Mouse (Mus musculus) hindlimb bud, embryonic 11.5 days (tissue): ENCODE results near the gene Cd247.
"Not testable (repeated sequence)": the region's sequence is repeated elsewhere in the genome, so short reads cannot be mapped to it uniquely, and the experiment has no call there.

Experiments used
- DNase-seq: peaks from one replicate; pipeline ENCODE4 v3.0.0-alpha.2; 2012; ENCODE audit warnings: low read depth, low spot score; ENCODE audit errors: extremely low spot score

Gene Cd247

GRCm38 (mm10) chr1:165788511-165788910 lies at the start of gene Cd247:
Cd247 (plus strand) TSS chr1:165788681.
- no peak for DNase-seq

GRCm38 (mm10) chr1:165738985-165739384 lies 49.5 kb upstream of the Cd247 start:
- no peak for DNase-seq

DNA sequence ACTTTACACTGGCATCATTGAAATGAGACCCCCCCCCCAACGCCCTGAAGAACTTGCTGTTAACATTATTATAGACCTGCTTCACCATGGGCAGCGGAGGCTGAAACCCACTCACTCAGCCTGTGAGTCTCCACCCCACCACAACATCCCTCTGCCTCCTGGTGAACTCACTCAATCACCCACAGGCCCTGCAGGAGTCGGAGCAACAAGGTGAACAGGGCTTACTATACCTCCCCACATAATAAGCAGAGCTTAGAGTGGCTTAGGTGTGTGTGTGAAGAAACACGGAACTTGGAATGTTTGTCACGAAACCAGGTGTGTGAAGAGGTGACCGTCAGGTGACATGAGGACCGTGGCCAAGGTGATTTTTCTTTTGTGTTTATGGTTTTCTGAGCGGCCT lies 46.5 kb upstream of the Cd247 start:
- no peak for DNase-seq

GRCm38 (mm10) chr1:165748053-165748452 lies 40.4 kb upstream of the Cd247 start:
- DNase-seq: no peak

GRCm38 (mm10) chr1:165751142-165751541 lies 37.3 kb upstream of the Cd247 start:
- DNase-seq: no peak

DNA sequence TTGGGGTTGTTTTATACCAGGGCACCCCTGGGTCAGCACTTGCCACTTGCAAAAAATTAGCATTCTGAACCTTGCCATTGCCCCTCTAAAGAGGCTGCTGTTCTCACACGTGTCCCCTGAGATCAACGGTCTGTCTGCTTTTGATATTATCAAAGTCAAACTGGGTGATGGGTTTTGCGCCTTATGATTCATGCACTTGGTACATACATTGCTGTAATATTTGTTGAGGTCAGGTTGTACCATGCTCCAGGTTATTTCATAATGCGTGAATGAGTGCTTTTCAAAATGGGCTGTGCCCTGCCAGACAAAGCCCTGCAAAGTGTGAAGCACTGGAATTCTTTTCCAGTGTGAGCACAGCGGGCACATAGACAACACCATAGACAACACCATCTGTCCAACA lies 36.6 kb upstream of the Cd247 start:
- no peak for DNase-seq

DNA sequence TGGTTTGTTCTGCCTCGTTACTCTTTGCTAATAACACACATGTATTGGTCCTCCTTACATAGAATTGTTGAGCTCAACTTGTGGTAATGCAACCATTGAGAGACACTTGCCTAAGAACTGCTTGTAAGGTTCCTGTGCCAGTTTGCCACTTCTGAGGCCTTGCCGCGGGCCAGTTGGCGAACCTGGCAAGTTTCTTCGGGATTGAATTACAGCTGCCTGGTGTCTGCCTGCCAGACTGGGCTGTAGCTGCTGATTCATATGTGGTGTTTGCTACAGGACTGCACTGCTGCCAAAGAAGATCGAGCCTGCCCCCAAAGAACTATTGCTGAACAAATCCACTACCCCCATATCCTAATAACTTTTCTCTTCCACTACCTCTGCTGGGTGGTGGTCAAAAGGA lies 34.3 kb upstream of the Cd247 start:
- no peak for DNase-seq

GRCm38 (mm10) chr1:165755194-165755593 lies 33.3 kb upstream of the Cd247 start:
- DNase-seq: no peak

- DNase-seq: no peak
Observed at GRCm38 (mm10) chr1:165761522-165762305, 26.8 kb upstream of the Cd247 start.

DNA sequence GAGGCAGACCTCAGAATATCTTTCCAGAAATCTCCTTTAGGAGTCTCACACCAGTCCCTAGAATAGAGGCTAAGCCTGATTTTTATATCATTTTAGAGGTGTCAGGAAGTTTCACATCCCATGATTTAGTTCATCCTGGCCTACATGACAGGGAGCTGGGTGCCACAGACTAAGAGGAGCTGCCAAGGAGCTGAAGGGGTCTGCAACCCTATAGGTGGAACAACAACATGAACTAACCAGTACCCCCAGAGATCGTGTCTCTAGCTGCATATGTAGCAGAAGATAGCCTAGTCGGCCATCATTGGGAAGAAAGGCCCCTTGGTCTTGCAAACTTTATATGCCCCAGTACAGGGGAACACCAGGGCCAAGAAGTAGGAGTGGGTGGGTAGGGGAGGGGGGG lies 26.0 kb upstream of the Cd247 start:
- DNase-seq: not testable (repeated sequence)

- no peak for DNase-seq
Observed at GRCm38 (mm10) chr1:165762914-165763634, 25.4 kb upstream of the Cd247 start.

DNA sequence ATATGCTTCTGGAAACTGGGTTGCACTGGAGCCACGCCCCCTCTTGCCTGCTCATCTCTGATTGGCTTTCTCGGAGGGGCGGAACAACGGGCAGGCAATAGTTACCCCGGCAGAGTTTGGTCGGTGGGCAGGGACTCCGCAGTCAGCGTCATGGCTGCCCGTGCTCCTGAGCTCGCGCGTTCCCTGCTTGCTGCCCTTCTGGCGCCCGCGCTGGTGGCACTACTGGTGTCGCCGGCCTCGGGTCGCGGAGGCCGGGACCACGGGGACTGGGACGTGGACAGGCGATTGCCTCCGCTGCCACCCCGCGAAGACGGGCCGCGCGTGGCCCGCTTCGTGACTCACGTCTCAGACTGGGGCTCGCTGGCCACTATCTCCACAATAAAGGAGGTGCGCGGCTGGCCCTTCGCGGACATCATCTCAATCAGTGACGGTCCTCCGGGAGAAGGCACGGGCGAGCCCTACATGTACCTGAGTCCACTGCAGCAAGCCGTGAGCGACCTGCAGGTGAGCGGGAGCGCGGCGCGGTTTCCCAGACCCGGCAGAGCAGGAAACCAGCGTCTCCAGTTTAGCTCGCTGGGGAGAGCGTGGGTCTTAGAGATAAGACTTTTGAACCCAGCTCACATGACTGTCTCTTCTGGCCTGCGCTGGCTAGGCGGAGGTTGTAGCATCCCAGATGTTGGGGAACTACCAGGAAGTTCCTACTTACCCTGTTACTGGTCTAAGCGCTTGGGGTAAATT lies 24.7 kb upstream of the Cd247 start, which contains the start of gene Creg1:
TSS of gene Creg1 (plus strand) at position 112 of the 738 bp plus-strand sequence.
- DNase-seq: no peak

DNA sequence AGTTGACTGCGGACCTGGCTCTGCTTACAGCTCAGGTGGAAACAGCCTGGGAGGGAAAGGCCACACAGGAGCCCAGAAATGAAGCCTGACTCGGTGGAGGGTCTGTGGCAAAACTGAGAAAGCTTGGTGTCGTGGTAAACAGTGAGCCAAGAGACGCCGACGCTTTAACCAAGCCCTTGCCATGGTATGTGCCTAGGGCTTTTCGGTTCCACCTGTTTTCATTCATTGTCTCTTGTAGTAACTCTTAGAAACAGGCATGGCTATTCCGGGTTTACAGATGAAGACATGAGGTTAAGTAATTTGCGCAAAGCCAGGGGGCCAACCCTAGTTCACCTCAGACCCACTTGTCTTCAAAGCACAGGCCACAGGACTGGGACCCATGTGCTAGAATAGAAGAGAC lies 23.9 kb upstream of the Cd247 start:
- no peak for DNase-seq

DNA sequence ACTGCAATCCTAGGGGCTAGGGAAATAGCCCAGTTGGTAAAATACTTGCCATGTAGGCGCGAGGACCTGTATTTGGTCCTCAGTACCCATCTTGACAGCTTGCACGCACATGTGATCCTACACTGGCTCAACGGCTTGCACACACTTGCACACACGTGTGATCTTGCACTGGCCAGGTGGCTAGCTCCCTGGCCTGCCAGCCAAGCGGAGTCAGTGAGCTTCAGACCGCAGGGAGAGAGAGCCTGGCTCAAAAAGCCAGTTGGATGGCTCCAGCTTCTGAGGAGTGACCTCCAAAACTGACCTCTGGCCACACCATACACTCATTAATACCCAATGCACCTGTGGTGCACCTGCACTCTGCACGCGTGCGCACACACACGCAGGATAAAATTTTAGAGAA lies 23.4 kb upstream of the Cd247 start:
- no peak for DNase-seq

- DNase-seq: no peak
Observed at GRCm38 (mm10) chr1:165765651-165766294, 22.7 kb upstream of the Cd247 start.

DNA sequence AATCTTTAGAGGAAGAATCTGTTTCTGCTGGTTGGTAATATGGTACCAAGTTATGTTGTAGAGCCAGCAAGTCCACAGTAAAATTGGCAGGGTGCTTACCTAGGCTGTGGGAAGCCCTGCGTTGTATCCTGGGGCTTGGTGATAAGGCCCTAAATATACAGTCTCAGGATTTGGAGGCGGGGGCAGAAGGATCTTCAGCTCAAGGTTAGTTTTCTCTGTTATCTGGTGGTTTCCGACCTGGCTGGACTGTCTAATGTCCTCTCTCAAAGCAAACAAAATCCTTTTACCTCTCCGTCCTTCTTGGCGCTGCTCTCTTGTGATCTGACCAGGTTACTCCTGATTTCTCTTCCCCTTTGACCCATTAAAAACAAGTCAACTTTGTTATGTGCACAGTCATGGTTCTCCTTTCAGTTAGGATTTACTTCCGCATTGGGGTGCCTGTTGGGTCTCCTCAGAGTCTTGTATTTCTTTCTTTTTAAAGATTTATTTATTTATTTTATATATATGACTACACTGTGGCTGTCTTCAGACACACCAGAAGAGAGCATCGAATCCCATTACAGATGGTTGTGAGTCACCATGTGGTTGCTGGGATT lies 22.1 kb upstream of the Cd247 start:
- DNase-seq: no peak

DNA sequence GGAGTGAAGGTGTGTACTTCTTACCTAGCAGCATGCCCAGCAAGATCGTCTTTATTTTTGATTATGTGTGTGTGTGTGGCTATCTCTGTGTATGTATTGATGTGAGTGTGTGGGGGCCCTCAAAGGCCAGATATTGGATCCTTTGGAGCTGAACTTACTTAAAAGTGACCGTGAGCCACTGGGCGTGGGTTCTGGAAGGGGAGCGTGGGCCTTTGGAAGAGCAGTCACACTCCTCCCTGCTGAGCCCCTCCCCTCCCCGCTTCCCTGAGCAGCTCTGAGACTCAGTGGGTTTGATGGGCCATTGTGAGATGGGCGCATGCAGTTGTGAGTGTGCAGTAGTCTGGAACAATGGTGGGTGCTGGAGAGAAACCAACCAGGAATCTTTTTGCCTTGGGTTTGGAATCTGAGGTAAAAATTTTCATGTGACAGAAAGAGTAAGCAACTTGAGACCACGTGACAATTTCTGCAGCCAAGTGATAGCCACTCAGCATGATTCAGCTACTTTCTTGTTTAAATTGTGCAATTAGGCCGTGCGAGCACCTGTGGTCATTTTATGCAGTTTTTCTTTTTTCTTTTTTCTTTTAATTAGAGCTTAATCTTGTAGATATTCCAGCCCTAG lies 19.5 kb upstream of the Cd247 start:
- DNase-seq: no peak

DNA sequence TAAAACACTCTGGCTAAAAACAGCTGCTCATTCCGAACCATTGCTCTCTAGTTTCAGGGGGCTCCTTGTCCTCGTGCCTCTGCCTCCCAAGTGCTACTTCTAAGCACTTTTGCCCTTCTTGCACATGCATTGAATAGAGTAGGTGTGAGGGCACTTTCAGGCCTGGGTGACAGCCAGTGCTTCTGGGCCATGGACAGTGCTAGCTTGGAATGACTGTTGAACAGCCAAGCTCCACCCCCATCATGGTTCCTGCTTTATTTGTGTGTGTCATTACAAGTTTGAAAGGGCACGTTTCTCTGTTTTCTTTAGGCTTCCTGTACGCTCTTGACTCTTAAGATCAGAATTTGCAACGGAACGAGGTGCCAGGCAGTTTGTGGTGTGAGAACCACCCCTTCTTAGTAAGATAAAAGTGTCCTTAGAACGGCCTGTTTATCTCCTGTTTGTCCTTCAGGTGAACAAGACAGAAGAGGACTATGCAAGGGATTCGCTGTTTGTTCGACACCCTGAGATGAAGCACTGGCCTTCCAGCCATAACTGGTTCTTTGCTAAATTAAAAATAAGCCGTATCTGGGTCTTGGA lies 18.2 kb upstream of the Cd247 start:
- no peak for DNase-seq

GRCm38 (mm10) chr1:165771491-165771897 lies 17.0 kb upstream of the Cd247 start:
- no peak for DNase-seq

- no peak for DNase-seq
Observed at GRCm38 (mm10) chr1:165771998-165772397, 16.5 kb upstream of the Cd247 start.
